Mouse (Mus musculus): ENCODE measurements around the gene Il10.
A peak's percentile ranks its signal among the peaks of the same experiment; 100 is the strongest.

Gene Il10

DNA sequence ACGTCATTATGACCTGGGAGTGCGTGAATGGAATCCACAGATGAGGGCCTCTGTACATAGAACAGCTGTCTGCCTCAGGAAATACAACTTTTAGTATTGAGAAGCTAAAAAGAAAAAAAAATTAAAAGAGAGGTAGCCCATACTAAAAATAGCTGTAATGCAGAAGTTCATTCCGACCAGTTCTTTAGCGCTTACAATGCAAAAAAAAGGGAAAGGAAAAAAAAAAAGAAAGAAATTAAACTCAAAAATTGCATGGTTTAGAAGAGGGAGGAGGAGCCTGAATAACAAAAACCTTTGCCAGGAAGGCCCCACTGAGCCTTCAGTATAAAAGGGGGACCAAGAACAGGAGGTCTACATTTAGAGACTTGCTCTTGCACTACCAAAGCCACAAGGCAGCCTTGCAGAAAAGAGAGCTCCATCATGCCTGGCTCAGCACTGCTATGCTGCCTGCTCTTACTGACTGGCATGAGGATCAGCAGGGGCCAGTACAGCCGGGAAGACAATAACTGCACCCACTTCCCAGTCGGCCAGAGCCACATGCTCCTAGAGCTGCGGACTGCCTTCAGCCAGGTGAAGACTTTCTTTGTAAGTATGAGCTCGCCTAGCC, at the start of gene Il10:
TSS of gene Il10 (plus strand) at position 354 of the 607 bp plus-strand sequence.
- DNase-seq, result no peak

GRCm38 (mm10) chr1:130979455-130979854, 40.2 kb upstream of the Il10 start:
- DNase-seq, result peak; percentile 34 to 49

DNA sequence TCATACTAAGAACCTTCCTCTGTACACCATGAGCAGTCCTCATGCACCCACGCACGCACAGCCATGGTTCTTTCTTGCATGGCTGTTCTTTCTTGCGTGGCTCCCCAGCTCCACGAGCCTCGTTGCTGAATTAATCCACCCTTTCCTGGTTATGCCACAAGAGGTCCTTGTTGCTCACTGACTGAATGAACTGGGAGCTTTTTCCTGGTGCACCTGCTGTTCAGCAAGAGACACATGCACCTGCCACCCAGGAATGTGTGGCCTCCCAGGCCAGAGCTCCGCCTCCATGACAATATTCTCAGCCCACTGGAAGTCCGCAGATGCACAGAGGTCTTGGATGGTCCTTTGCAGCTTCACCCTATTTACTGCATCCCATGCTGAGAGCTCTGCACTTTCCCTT, 35.2 kb upstream of the Il10 start:
- no peak for DNase-seq

- no peak for DNase-seq
Observed at GRCm38 (mm10) chr1:130987001-130987400, 32.6 kb upstream of the Il10 start.

- DNase-seq, result no peak
Observed at GRCm38 (mm10) chr1:130987418-130987817, 32.2 kb upstream of the Il10 start.

DNA sequence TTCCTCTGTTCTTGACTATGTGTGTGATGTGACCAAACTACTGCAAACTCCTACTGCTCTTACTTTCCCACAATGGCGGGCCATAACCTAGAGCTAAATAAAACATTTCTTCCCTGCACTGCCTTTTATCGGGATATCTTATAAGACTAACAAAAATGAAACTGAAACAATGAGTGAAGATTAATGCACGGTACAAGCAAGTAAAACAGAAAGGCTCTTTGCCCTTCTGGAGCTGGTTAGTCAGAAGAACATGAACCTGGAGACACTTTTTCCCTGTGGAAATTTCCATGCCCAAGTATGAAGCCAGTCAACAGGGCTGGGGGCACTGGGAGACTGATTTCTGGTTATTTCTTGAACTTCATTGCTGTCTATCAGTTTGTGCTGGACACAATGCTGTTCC, 30.3 kb upstream of the Il10 start:
- DNase-seq, result no peak

DNA sequence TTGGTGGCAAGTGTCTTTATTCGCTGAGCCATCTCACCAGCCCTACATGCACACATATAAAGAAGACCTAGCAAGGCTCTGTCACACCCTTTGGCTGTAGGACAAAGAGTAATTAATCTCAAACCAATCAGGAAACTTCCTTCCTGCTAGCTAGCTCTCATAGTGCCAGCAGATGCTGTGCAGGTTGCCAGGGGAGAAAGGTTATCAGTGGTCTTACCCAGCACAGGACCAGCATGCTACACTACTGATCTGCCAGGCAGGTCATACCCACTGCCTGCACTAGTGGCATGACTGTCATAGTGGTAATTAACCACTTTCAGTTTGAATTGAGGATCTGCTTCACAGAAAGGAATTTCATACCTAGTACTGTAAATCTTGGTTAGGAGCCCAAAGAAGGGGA, 29.2 kb upstream of the Il10 start:
- DNase-seq, result no peak

- no peak for DNase-seq
Observed at GRCm38 (mm10) chr1:130993574-130994154, 26.0 kb upstream of the Il10 start.

DNA sequence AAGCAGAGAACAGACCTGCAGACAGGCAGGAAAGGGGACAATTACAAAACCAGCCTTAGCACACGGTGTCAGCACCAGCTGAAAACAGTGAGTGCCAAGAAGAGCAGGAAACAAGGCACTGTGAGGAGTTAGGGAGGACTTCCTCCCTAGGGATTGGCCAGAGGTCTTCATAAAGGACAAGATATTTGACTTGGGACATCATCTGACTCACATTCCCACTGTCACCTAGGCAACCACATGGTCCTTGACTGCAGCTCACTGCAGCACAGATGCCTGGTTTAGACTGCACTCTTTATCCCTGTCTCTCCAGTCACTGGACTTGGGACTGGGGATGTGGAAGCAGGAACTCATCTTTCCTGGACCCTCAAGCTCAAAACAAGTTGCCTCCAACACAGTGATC, 24.1 kb upstream of the Il10 start:
- DNase-seq, result no peak

DNA sequence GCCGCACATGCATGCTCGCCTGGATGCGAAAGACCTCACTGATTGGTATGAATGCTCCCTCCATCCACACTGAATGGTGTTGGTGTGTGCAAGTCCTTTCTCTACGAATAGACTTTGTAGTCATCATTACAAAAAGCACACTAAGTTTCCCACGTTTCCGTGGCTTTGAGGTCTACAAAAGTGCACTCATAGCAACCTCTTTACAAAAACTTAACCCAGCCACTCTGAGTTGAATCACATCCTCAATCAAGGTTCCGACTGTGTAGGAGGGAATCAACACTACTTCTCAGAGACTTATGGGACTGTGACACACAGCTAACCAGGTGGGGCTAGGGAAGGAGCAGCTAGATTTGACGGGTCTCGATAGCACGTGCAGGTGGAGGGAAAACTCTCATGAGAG, 23.3 kb upstream of the Il10 start:
- DNase-seq, result no peak

DNA sequence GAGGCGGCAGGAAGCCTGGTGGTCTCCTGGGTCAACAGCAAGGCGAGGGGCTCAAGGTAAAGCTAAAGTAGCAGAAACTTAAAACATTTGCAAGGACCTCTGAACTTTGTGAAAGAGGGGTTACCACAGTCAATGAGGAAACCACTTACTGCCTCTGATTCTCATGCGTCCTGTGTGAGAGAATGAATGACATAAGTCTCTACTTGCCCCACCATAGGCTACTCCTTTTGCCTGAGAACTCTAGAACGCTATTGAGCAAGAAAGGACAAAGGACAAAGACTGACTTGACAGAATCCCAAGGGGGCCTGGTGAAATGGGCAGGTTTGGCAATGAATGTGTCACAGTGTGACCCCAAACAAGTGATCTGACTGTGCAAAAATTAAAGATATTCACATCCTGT, 22.2 kb upstream of the Il10 start:
- no peak for DNase-seq

DNA sequence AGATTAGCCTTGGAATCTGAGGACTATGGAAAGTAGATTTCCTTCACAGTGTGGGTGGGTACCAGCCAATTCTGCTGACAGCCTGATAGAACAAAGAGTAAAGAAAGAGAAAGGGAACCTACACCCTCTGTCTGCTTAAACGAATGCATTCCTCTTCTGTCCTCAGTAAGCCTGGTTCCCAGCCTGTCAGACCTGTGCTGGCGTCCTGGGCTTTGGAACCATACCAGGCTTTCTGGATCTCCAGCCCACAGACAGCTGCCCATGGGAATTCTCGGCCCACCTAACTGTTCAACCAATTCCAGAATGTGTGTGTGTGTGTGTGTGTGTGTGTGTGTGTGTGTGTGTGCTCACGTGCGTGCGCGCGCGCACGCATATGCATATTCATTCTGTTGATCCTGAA, 21.3 kb upstream of the Il10 start:
- DNase-seq, result no peak

DNA sequence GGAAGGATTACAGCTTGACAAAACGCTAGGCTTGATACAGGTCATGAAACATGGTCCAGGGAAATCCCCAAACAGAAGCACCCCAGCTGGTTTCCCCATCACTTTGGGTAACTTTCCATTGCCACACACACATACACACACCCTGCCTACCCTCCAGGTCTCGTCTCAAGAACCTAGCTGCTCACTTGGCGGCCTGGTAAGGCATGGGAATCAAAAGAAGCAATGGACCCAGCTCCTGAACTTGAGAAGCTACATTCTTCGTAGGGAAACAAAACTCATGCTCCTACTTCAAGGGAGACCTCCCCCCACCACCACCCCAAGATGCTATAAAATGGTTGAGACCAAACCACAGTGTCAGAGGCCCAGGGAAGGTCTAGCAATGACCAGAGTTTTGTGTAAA, 19.9 kb upstream of the Il10 start:
- DNase-seq, result no peak

GRCm38 (mm10) chr1:131000296-131000695, 19.3 kb upstream of the Il10 start:
- no peak for DNase-seq

DNA sequence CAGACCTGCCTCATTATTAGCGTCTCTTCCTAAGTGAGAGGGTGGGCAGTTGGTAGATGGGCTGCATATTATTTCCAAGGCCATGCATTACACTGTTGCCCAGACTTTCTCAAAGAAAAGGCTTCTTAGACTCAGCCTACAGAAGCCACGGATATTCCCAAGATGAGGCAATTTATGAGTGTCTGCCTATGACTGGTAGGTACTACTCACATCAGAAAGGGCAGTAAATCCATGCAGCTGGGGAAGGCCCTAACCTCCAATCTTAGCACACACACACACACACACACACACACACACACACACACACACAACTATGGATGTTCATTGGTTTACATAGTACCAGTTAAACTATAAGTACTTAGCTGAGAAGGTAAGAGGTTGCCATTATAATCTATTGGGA, 17.1 kb upstream of the Il10 start:
- DNase-seq, result no peak

- no peak for DNase-seq
Observed at GRCm38 (mm10) chr1:131003037-131003922, 16.4 kb upstream of the Il10 start.

DNA sequence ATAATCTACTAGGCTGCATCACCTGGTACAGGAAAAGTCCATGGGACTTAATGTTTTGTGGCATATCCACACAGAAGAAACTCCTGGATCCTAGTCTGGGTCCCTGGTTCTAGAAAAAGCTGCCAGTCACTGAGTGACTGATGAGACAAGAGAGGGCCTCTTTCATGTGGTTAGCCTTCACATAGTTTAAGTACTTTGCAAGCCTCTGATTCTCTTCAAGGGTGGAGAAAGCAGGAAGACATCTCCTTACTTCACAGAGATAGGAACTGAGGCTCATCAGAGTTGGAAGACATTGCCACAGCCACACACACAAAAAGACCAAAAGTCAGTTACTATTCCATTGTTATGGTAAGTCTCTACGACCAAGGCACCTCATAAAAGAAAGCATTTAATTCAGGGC, 13.6 kb upstream of the Il10 start:
- no peak for DNase-seq

- no peak for DNase-seq
Observed at GRCm38 (mm10) chr1:131010201-131011153, 9.2 kb upstream of the Il10 start.

DNA sequence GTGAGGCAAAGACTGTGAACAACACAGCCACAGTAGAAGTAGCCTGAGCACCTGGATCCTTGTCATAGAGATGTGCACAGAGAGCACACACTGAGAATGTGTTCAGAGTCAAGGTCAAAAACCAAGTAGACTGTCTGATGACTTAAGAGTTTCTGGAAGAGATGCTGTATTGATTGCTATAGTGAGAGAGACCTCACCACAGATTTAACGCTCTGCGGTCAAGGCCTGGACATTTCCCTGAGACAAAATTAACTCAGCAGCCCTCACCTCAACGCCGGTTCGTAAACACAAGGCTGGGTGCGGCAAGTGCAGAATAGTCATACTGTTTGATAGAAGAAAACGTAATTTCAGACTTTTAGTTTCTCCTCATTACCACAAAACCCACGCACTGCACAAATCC, 7.2 kb upstream of the Il10 start:
- no peak for DNase-seq

DNA sequence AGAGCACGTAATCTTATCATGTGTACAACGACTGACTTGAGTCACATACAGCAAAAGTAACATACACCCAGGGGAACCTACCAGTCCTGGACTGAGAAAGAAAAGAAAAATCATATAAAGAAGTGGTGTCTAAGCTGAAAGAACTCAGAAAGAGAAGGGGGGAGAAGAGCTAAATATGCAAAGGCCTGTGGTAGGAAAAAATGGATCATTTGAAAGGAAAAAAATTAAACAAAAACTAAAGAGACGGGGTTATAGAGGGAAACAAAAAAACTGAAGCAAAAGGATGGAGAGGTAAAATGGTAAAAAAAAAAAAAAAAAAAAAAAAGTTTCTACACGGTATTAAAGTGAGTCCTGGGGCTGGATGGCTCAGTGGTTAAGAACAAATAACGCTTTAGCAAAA, 5.7 kb upstream of the Il10 start:
- DNase-seq, result no peak

GRCm38 (mm10) chr1:131015281-131015680, 4.4 kb upstream of the Il10 start:
- no peak for DNase-seq

DNA sequence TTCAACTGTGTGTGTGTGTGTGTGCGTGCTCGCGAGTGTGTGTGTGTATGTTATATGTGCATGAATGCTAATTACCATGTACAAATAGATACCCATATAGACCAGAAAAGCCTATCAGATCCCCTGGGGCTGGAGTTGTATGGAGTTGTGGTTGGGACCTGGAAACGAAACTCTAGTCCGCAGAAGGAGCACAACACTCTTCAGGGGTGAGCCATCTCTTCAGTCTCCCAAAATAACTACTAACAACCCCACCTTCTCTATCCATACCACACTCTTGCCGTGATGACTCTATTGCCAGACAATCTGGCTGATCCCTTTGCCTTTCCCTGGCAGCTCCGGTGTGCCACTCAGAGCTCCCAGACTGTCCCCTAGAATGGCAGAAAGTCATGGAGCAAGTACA, 3.8 kb upstream of the Il10 start:
- DNase-seq, result no peak

All from thymus, postnatal 36 days (tissue).